Mouse (Mus musculus) heart, embryonic 14.5 days (tissue): ENCODE measurements around the gene 1810037I17Rik. TPM values are rescaled to one million over a fixed set of nuclear protein-coding genes. Genes with fewer than 3 reads are reported as not detected.

ENCODE experiments used
- ATAC-seq: fragments of 200-750 bp; cut with Nextera tagmentation; 2 replicates; pipeline ENCODE4 v1.8.0; 2017; ENCODE audit warnings: low read depth, moderate TSS enrichment; ENCODE audit not compliant: insufficient number of reproducible peaks, insufficient read depth, low FRiP score
- H3K27ac ChIP-seq, 2 experiments: fragments of 200-500 bp in 1 of 2; fragments of 300-500 bp in 1 of 2; sonication (generic) in 1 of 2; replicated peaks in 1 of 2; 2 replicates each; pipeline ENCODE4 v1.5.1; 2012 to 2014; ENCODE audit warnings: low read depth in 2 of 2, low read length in 2 of 2, control low read depth in 1 of 2, mild to moderate bottlenecking in 1 of 2, mixed read lengths in 1 of 2; ENCODE audit not compliant: control insufficient read depth in 1 of 2, insufficient read depth in 1 of 2
- H3K27me3 ChIP-seq: fragments of 300-500 bp; sonication (generic); 2 replicates; pipeline ENCODE4 v1.6.1; 2014; ENCODE audit warnings: mild to moderate bottlenecking, low read length, control low read depth; ENCODE audit not compliant: control insufficient read depth, insufficient read depth
- H3K36me3 ChIP-seq: fragments of 300-500 bp; sonication (generic); 2 replicates; pipeline ENCODE4 v1.6.1; 2014; ENCODE audit warnings: mild to moderate bottlenecking, control low read depth, low read length, mixed read lengths; ENCODE audit not compliant: control insufficient read depth, insufficient read depth
- H3K4me1 ChIP-seq, 2 experiments: fragments of 200-500 bp in 1 of 2; fragments of 300-500 bp in 1 of 2; sonication (generic) in 1 of 2; 2 replicates each; pipeline ENCODE4 v1.6.1; 2012 to 2014; ENCODE audit warnings: low read length in 2 of 2, control low read depth in 1 of 2, mixed read lengths in 1 of 2; ENCODE audit not compliant: control insufficient read depth in 2 of 2, insufficient read depth in 2 of 2
- H3K4me2 ChIP-seq: fragments of 300-500 bp; sonication (generic); 2 replicates; pipeline ENCODE4 v1.6.1; 2014; ENCODE audit warnings: mild to moderate bottlenecking, low read length
- H3K4me3 ChIP-seq, 2 experiments: fragments of 200-500 bp in 1 of 2; fragments of 300-500 bp in 1 of 2; sonication (generic) in 1 of 2; 2 replicates each; pipeline ENCODE4 v1.5.1; 2012 to 2014; ENCODE audit warnings: low read length in 2 of 2, mild to moderate bottlenecking in 2 of 2, control low read depth in 1 of 2, low read depth in 1 of 2, moderate library complexity in 1 of 2; ENCODE audit not compliant: control insufficient read depth in 1 of 2, insufficient read depth in 1 of 2
- H3K9ac ChIP-seq: fragments of 300-500 bp; sonication (generic); 2 replicates; pipeline ENCODE4 v1.6.1; 2014; ENCODE audit warnings: mild to moderate bottlenecking, low read length
- H3K9me3 ChIP-seq: fragments of 300-500 bp; sonication (generic); 2 replicates; pipeline ENCODE4 v1.6.1; 2016; ENCODE audit warnings: low read length, control low read depth; ENCODE audit not compliant: control insufficient read depth
- WGBS: fragments of 180-500 bp; shearing (Covaris S2); extraction: QIAGEN DNeasy Blood & Tissue Kit; methylation state at CpG from one replicate; pipeline ENCODE4 v1.1.7; 2014; 5-methylcytosine and 5-hydroxymethylcytosine counted together
- polyA plus RNA-seq: library from polyadenylated mRNA; unstranded; fragments of >200 nt; fragmentation: Nextera tagmentation; extraction: Ambion mirVana; gene quantifications from 2 replicates; pipeline ENCODE4 v1.2.1, GENCODE M21; 2014

1810037I17Rik gene
- polyA plus RNA-seq, 1 experiment from 2014 or later, result 135 TPM

DNA sequence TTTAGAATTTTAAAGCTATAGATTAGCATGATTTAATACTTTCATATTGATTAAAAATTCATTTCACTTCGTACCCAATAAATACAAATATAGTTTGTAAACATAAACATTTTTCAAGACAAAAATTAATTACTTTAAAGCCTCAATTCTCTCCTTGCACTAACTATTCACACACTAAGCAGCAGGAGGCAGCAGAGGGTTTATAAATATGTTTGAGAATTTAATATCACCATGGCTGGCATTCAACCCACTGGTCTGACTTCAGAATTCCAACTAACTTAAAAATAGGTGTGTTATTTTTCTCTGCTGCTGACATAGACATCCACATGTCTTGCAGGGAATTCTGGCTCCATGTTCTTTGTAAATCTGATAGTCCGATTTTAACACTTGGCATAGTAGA lies 15.2 kb downstream of the 1810037I17Rik start:
- Histone ChIP-seq H3K36me3 (peaks cover 15% of the 10 kb centered on the region), H3K9me3 (no peaks in the 10 kb centered on the region), H3K9ac (no peak overlapping the region), H3K4me3 (no peak overlapping the region), H3K27ac (no peak overlapping the region), H3K27me3 (no peaks in the 10 kb centered on the region), H3K4me1 (peaks cover 3 to 10% of the 10 kb centered on the region in 2 experiments; a peak in 3 of 4 replicates), H3K4me2 (no peak overlapping the region)
- WGBS, result 57% methylated on average over 2 of the region's 2 CpGs
- ATAC-seq, result no peak

DNA sequence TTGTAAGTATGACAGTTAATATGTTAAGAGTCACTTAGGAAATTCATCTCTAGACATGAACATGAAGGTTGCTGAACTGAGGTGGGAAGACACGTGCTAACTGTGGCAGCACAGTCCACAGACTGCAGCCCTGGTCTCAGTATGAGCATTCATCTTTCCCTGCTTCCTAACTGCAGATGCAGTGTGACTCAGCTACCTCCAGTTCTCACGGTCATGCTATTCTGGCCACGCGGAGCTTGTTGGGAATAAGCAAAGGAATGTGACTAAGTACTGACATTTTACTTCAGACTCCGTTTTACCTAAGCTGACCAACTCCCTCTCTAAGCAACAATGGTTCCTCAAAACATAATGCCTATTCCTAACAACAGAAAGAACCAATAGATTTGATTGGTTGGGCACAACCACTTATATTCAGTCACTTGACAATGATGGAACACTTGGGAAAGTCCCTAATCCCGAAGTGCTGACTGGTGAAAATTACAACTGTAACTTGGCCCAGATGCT lies 19.4 kb downstream of the 1810037I17Rik start:
- 0 out of 4 replicates have a peak overlapping the region, but pooled peaks of 1 of the 2 experiments have one; percentile 5 for H3K27ac ChIP-seq
- peaks cover 3 to 10% of the 10 kb centered on the region in 2 experiments; a peak in 3 of 4 replicates for H3K4me1 ChIP-seq
- H3K36me3 ChIP-seq, result peaks cover 7% of the 10 kb centered on the region; the same call in 1 of the 2 replicates
- no peak overlapping the region for H3K9ac ChIP-seq
- H3K4me3 ChIP-seq, result no peak overlapping the region
- no peaks in the 10 kb centered on the region for H3K27me3 ChIP-seq
- H3K9me3 ChIP-seq, result no peaks in the 10 kb centered on the region
- WGBS, result 61% methylated on average over 6 of the region's 6 CpGs
- H3K4me2 ChIP-seq, result no peak overlapping the region
- no peak for ATAC-seq

DNA sequence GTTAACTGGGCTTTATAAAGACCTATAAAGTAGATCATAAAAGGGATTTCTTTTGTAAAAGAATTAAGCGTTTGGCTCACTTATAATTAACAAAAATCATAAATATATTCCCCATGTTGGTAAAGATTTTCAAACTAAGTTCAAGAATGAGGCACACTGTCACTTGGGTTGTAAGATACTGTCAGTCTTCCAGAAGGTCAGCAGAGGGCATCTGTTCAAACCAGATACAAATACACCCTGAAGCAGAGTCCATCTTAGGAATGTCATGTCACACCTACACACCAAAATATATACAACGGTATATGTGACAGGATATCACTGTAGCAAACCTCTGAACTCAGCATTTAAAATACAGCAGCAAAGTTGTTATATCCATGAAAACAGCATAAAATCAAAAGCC lies 26.1 kb downstream of the 1810037I17Rik start:
- no peak overlapping the region for H3K9ac ChIP-seq
- WGBS, result 68% methylated on average over 2 of the region's 2 CpGs
- no peaks in the 10 kb centered on the region for H3K4me1 ChIP-seq
- H3K36me3 ChIP-seq, result peaks cover 50% of the 10 kb centered on the region
- no peak for ATAC-seq
- H3K9me3 ChIP-seq, result no peaks in the 10 kb centered on the region
- H3K4me2 ChIP-seq, result no peak overlapping the region
- no peaks in the 10 kb centered on the region for H3K27me3 ChIP-seq
- no peak overlapping the region for H3K27ac ChIP-seq
- no peak overlapping the region for H3K4me3 ChIP-seq

DNA sequence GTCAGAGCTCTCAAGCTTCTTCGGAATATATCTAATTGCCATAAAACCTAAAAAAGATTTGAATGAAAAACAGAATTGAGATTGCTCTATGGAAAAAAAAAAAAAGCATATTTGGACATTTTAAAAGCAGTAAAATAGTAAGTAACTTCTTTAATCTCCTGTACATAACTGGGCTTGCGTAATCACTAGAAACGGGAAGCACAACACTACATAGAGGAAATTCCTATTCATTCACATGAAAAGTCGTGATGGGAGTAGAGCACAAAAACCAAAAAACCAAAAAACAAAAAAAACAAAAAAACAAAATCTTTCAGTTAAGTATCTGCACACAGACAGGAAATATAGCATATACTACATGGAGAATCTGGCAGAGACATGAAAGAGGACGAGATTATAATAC lies 40.3 kb downstream of the 1810037I17Rik start:
- Histone ChIP-seq H3K4me3 (no peak overlapping the region), H3K27me3 (no peaks in the 10 kb centered on the region), H3K4me2 (no peak overlapping the region), H3K36me3 (peaks cover 49% of the 10 kb centered on the region), H3K9ac (no peak overlapping the region), H3K27ac (no peak overlapping the region), H3K9me3 (no peaks in the 10 kb centered on the region), H3K4me1 (no peaks in the 10 kb centered on the region)
- no peak for ATAC-seq
- 81% methylated on average over 5 of the region's 5 CpGs for WGBS

DNA sequence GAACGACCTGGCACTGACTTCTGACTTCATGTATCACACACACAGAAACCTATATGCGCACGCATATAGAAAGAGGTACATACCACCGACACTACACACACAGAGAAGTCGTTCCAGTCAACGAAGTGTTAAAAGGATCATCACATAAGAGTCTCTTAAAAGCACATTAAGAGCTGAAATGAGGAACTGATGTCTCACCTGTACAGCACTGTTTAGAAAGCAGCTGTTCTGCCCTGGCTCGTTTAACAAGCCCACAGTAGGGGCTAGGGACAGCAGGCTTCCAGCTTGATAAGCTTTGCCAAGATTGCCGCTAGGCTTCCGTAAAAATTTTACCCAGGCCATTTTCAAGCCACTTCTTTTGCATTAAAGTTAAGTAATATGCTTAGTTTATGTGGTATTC lies 44.4 kb downstream of the 1810037I17Rik start:
- Histone ChIP-seq H3K27ac (no peak overlapping the region), H3K4me3 (no peak overlapping the region), H3K36me3 (peaks cover 22% of the 10 kb centered on the region), H3K4me2 (no peak overlapping the region), H3K9me3 (no peaks in the 10 kb centered on the region), H3K27me3 (no peaks in the 10 kb centered on the region), H3K9ac (no peak overlapping the region), H3K4me1 (peaks cover 0 to 7% of the 10 kb centered on the region in 2 experiments; a peak in 1 of 4 replicates)
- no peak for ATAC-seq
- 81% methylated on average over 9 of the region's 9 CpGs for WGBS

DNA sequence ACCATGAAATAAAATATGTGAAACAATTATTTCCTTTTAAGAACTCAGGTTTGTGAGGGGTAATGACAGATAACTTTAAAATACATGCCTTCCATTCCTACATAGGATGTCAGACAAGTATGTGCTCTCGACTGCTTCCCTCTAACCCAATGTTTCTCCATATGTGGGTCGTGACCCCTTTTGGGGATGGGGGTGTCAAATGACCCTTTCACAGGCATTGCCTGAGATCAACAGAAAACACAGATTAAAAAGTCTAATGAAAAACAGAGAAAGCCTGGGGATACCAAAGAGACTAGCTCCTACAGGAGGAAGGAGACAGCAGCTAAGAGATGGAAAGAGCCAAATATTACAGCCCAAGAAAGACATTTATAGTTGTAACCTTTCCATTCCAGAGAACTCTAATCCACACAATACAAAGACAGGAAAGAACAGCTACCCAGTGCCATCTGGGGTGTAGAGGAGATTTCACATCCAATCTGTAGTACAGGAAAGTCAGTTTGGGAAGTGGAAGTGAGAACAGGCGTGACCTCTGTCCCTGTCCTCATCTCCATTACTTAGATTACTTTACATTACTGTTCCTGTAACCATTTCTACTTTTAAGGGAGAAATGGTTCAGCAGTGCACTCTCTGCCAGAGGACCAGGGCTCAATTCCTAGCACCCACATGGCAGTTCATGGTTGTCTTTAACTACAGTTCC lies 48.3 kb downstream of the 1810037I17Rik start:
- ATAC-seq, result no peak
- H3K4me1 ChIP-seq, result peaks cover 2 to 14% of the 10 kb centered on the region in 2 experiments
- H3K36me3 ChIP-seq, result peaks cover 15% of the 10 kb centered on the region
- WGBS, result 76% methylated on average over 3 of the region's 3 CpGs
- H3K4me3 ChIP-seq, result no peak overlapping the region
- no peak overlapping the region for H3K27ac ChIP-seq
- no peaks in the 10 kb centered on the region for H3K27me3 ChIP-seq
- H3K9ac ChIP-seq, result no peak overlapping the region
- no peaks in the 10 kb centered on the region for H3K9me3 ChIP-seq
- no peak overlapping the region for H3K4me2 ChIP-seq

DNA sequence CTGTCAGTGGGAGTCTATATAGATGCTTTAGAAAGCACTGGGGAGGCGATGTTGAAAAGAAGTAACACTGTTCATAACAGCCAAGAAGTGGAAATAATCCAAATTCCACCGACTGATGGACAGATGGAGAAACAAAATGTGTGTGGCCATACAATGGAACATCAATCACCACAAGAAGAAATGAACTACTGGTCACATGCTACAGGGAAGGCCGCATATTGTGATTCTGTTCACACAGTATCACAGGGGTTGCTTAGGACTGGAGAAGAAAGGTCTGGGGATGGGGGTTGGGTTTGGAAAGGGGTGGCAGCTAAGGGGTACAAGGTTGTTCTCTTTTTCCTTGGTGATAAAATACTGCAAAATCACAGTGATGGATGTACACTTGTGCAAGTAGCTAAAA lies 50.8 kb downstream of the 1810037I17Rik start:
- 78% methylated on average over 3 of the region's 3 CpGs for WGBS
- Histone ChIP-seq H3K4me1 (peaks cover 2 to 14% of the 10 kb centered on the region in 2 experiments), H3K9ac (no peak overlapping the region), H3K27me3 (no peaks in the 10 kb centered on the region), H3K4me2 (no peak overlapping the region), H3K27ac (no peak overlapping the region), H3K4me3 (no peak overlapping the region), H3K36me3 (0 out of 2 replicates have a peak, but pooled peaks cover 10% of the 10 kb centered on the region), H3K9me3 (no peaks in the 10 kb centered on the region)
- ATAC-seq, result no peak
